Mouse (Mus musculus) fibroblast of lung, adult 2 months (primary cell): ENCODE measurements around the gene Gm5751.
"Not testable (repeated sequence)": the region's sequence is repeated elsewhere in the genome, so short reads cannot be mapped to it uniquely, and the experiment has no call there.

Experiments
- DNase-seq: peaks from one replicate; pipeline ENCODE4 v3.0.0-alpha.2; 2011; ENCODE audit warnings: low read depth

Gm5751 gene

GRCm38 (mm10) chrX:8873953-8874352 lies at the start of gene Gm5751:
Gene Gm5751 (plus strand): TSS chrX:8874253.
- not testable (repeated sequence) for DNase-seq

- DNase-seq, result peak; percentile 0
These were observed 42.0 kb upstream of the Gm5751 start for GRCm38 (mm10) chrX:8832043-8832442.

- no peak for DNase-seq
These were observed 30.4 kb upstream of the Gm5751 start, which contains the start of gene Gm6592 for GRCm38 (mm10) chrX:8843694-8844093. Gene Gm6592 (plus strand): TSS chrX:8843994.

- no peak for DNase-seq
These were observed 21.6 kb upstream of the Gm5751 start for GRCm38 (mm10) chrX:8852486-8852885.

GRCm38 (mm10) chrX:8864331-8864730 lies 9.7 kb upstream of the Gm5751 start:
- peak; percentile 27 for DNase-seq

GRCm38 (mm10) chrX:8884336-8884735 lies 10.3 kb downstream of the Gm5751 start:
- DNase-seq, result no peak

- DNase-seq, result no peak
These were observed 17.9 kb downstream of the Gm5751 start for GRCm38 (mm10) chrX:8891975-8892342.

- peak; percentile 12 for DNase-seq
These were observed 18.5 kb downstream of the Gm5751 start, which contains the start of gene B630019K06Rik for GRCm38 (mm10) chrX:8892343-8893155. Gene B630019K06Rik (plus strand): TSS chrX:8892382.

- DNase-seq, result no peak
These were observed 19.2 kb downstream of the Gm5751 start for GRCm38 (mm10) chrX:8893182-8893651.

- DNase-seq, result no peak
These were observed 26.8 kb downstream of the Gm5751 start for GRCm38 (mm10) chrX:8900823-8901222.

GRCm38 (mm10) chrX:8901906-8902472 lies 27.9 kb downstream of the Gm5751 start:
- DNase-seq, result no peak

GRCm38 (mm10) chrX:8921080-8921479 lies 47.0 kb downstream of the Gm5751 start:
- DNase-seq, result no peak

GRCm38 (mm10) chrX:8921813-8922607 lies 48.0 kb downstream of the Gm5751 start:
- no peak for DNase-seq

GRCm38 (mm10) chrX:8927308-8927707 lies 53.3 kb downstream of the Gm5751 start:
- no peak for DNase-seq
